Mouse (Mus musculus) kidney, embryonic 15.5 days (tissue): ENCODE data around the gene Tmem63b. TPM values are rescaled to one million over a fixed set of nuclear protein-coding genes. Genes with fewer than 3 reads are reported as not detected.
A peak's percentile ranks its signal among the peaks of the same experiment; 100 is the strongest.

Experiments used
- ATAC-seq: fragments of 200-750 bp; cut with Nextera tagmentation; replicated peaks from 2 replicates; pipeline ENCODE4 v1.8.0; 2017; ENCODE audit warnings: moderate TSS enrichment; ENCODE audit not compliant: low FRiP score
- H3K27ac ChIP-seq: fragments of 300-500 bp; sonication (generic); 2 replicates; pipeline ENCODE4 v1.5.1; 2015; ENCODE audit warnings: mild to moderate bottlenecking, inconsistent platforms
- H3K27me3 ChIP-seq: fragments of 300-500 bp; sonication (generic); 2 replicates; pipeline ENCODE4 v1.6.1; 2015; ENCODE audit warnings: inconsistent platforms
- H3K36me3 ChIP-seq: fragments of 300-500 bp; sonication (generic); 2 replicates; pipeline ENCODE4 v1.6.1; 2015; ENCODE audit warnings: inconsistent platforms
- H3K4me1 ChIP-seq: fragments of 300-500 bp; sonication (generic); 2 replicates; pipeline ENCODE4 v1.6.1; 2015; ENCODE audit warnings: inconsistent platforms
- H3K4me2 ChIP-seq: fragments of 300-500 bp; sonication (generic); 2 replicates; pipeline ENCODE4 v1.6.1; 2015; ENCODE audit warnings: moderate library complexity, mild to moderate bottlenecking, inconsistent platforms
- H3K4me3 ChIP-seq: fragments of 300-500 bp; sonication (generic); replicated peaks from 2 replicates; pipeline ENCODE4 v1.5.1; 2015; ENCODE audit warnings: mild to moderate bottlenecking, inconsistent platforms
- H3K9ac ChIP-seq: fragments of 300-500 bp; sonication (generic); 2 replicates; pipeline ENCODE4 v1.6.1; 2015; ENCODE audit warnings: mild to moderate bottlenecking, inconsistent platforms
- H3K9me3 ChIP-seq: fragments of 300-500 bp; sonication (generic); replicated peaks from 2 replicates; pipeline ENCODE4 v1.6.1; 2016; ENCODE audit warnings: inconsistent platforms
- WGBS: fragments of 180-500 bp; shearing (Covaris S2); methylation state at CpG from one replicate; pipeline ENCODE4 v1.1.7; 2015; ENCODE audit warnings: mixed read lengths; 5-methylcytosine and 5-hydroxymethylcytosine counted together
- polyA plus RNA-seq: library from polyadenylated mRNA; unstranded; fragments of >200 nt; fragmentation: Nextera tagmentation; extraction: Ambion mirVana; gene quantifications from 2 replicates; pipeline ENCODE4 v1.2.1, GENCODE M21; 2015

Tmem63b gene
- polyA plus RNA-seq, 1 experiment from 2014 or later: 39.4 TPM

DNA sequence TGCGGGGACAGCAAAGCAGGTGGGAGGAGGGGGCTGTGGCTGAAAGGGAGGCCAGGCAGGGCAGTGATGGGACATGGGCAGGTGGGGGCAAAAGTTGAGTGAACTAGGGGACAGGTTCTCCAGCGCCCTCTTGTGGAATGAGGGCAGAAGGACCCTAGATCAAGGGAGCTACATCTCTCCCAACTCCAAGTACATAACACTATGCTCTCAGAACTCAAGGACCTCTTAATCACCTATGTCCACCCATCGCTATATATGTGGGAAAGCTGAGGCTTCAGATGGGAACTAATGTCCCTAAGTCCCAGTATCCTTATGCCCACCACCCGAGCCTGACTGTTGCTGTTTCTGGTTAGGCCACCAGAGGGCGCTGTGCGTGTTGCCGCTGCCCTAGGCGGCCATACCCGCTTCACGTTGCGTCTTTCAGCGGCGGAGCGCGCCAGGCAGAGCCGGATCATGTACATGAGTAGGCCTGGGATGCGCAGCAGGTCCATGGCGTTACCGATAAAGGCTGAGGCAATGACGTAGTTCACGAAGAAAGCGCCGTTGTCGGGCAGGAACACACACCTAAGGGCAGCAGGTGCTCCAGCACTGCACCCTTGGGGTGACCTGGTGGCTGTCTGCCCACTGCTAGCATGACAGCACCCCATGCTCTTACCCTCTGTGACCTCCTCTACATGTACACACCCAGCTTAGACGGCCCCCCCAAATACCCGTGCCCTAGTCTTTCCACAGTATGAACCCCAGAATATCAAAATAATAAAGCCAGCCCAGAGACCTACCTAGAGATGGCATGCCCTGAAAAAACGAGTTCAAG, 23.4 kb downstream of the Tmem63b start:
- peaks cover 61% of the 10 kb centered on the region for H3K36me3 ChIP-seq
- peak overlapping the region; percentile 44 for H3K4me2 ChIP-seq
- H3K4me3 ChIP-seq: no peak overlapping the region; the same call in 1 of the 2 replicates
- no peaks in the 10 kb centered on the region for H3K9me3 ChIP-seq
- 33% methylated on average over 27 of the region's 27 CpGs for WGBS
- H3K9ac ChIP-seq: no peak overlapping the region
- H3K27me3 ChIP-seq: no peaks in the 10 kb centered on the region
- ATAC-seq: peak; percentile 43; the same call in 1 of the 2 replicates
- H3K27ac ChIP-seq: no peak overlapping the region
- peaks cover 25% of the 10 kb centered on the region for H3K4me1 ChIP-seq

GRCm38 (mm10) chr17:45659225-45659624, 27.5 kb downstream of the Tmem63b start, which contains the start of gene Capn11:
Capn11 (minus strand) TSS chr17:45659325.
- peaks cover 23% of the 10 kb centered on the region for H3K36me3 ChIP-seq
- ATAC-seq: no peak
- no peaks in the 10 kb centered on the region for H3K27me3 ChIP-seq
- no peaks in the 10 kb centered on the region for H3K9me3 ChIP-seq
- H3K4me2 ChIP-seq: no peak within 1 kb of the TSS
- 0 out of 2 replicates have a peak within 1 kb of the TSS, but pooled peaks have one; percentile 22 for H3K27ac ChIP-seq
- no peak within 1 kb of the TSS for H3K4me3 ChIP-seq
- 81% methylated on average over 4 of the region's 4 CpGs for WGBS
- peaks cover 25% of the 10 kb centered on the region for H3K4me1 ChIP-seq
- H3K9ac ChIP-seq: no peak within 1 kb of the TSS

DNA sequence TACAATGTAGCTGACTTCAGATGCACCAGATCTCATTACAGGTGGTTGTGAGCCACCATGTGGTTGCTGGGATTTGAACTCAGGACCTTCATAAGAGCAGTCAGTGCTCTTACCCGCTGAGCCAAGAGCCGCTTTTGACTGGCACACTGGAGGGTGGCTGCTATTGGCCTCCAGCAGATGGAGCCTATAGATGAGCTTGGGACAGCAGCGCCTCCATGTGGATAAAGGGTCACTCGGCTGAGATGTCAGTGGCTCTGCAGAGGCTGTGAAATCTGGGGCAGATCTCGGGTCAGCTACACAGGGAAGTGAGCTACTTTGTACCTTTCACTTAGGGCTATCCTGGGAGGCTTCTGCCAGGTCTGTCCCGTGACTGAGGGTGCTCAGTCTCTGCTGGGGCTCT, 30.9 kb downstream of the Tmem63b start:
- 31% methylated on average over 6 of the region's 6 CpGs for WGBS
- H3K4me1 ChIP-seq: peaks cover 17% of the 10 kb centered on the region
- 0 out of 2 replicates have a peak, but pooled peaks cover 3% of the 10 kb centered on the region for H3K36me3 ChIP-seq
- H3K27ac ChIP-seq: no peak overlapping the region
- ATAC-seq: no peak
- no peaks in the 10 kb centered on the region for H3K9me3 ChIP-seq
- H3K9ac ChIP-seq: no peak overlapping the region
- no peaks in the 10 kb centered on the region for H3K27me3 ChIP-seq
- H3K4me3 ChIP-seq: no peak overlapping the region
- no peak overlapping the region for H3K4me2 ChIP-seq

- no peaks in the 10 kb centered on the region for H3K36me3 ChIP-seq
- H3K4me1 ChIP-seq: no peaks in the 10 kb centered on the region
- no peaks in the 10 kb centered on the region for H3K27me3 ChIP-seq
- H3K4me3 ChIP-seq: no peak overlapping the region
- no peak for ATAC-seq
- H3K4me2 ChIP-seq: no peak overlapping the region
- H3K27ac ChIP-seq: no peak overlapping the region
- WGBS: 65% methylated on average over 7 of the region's 7 CpGs
- no peaks in the 10 kb centered on the region for H3K9me3 ChIP-seq
- no peak overlapping the region for H3K9ac ChIP-seq
These were observed 33.5 kb downstream of the Tmem63b start for GRCm38 (mm10) chr17:45653233-45653632.

GRCm38 (mm10) chr17:45644185-45644584, 42.5 kb downstream of the Tmem63b start:
- Histone ChIP-seq H3K9me3 (no peaks in the 10 kb centered on the region), H3K27ac (no peak overlapping the region), H3K4me1 (0 out of 2 replicates have a peak, but pooled peaks cover 5% of the 10 kb centered on the region), H3K9ac (no peak overlapping the region), H3K4me2 (no peak overlapping the region), H3K4me3 (no peak overlapping the region), H3K36me3 (no peaks in the 10 kb centered on the region), H3K27me3 (no peaks in the 10 kb centered on the region)
- WGBS: 94% methylated on average over 4 of the region's 4 CpGs
- no peak for ATAC-seq

DNA sequence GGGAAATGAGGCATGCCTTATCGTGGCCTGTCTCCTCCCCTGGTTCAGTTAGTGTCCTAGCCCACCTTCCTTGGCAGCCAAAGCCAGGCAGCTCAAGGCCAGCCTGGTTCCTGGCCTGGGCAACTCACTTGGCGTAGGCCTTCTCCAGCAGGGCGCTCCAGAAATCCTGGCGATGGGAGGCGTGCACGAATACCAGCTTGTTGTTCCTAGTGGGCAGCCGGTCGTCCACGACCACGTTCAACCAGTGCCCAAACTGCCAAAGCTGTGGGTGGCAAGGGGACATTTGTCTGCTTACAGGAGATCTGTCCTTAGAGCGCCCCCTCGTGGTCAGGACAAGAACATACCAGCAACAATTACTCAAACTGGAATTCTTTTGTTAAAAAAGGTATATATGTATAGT, 44.0 kb downstream of the Tmem63b start:
- no peaks in the 10 kb centered on the region for H3K27me3 ChIP-seq
- 23% methylated on average over 12 of the region's 12 CpGs for WGBS
- ATAC-seq: no peak
- H3K4me2 ChIP-seq: no peak overlapping the region
- H3K27ac ChIP-seq: no peak overlapping the region
- no peaks in the 10 kb centered on the region for H3K9me3 ChIP-seq
- 0 out of 2 replicates have a peak, but pooled peaks cover 5% of the 10 kb centered on the region for H3K4me1 ChIP-seq
- no peak overlapping the region for H3K9ac ChIP-seq
- no peak overlapping the region for H3K4me3 ChIP-seq
- no peaks in the 10 kb centered on the region for H3K36me3 ChIP-seq

DNA sequence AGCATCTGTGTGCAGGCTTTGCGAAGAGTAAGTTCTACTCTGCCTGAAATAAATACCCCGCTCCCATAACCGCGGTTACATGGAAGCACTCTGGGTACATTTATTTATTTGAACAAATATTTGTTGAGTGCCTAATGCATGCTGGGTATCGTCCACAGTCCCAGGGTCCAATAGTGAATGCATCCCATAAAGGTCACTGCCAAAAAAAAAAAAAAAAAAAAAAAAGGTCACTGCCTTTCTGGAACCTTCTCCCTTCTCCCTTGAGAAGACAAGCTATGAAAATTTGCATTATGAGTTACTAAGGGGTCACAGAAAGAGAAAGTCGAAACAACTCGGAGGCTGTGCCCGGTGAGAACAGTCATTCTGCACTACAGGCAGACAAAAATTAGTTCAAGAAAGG, 44.7 kb downstream of the Tmem63b start:
- Histone ChIP-seq H3K4me1 (0 out of 2 replicates have a peak, but pooled peaks cover 5% of the 10 kb centered on the region), H3K4me3 (no peak overlapping the region), H3K27me3 (no peaks in the 10 kb centered on the region), H3K9ac (no peak overlapping the region), H3K36me3 (no peaks in the 10 kb centered on the region), H3K27ac (no peak overlapping the region), H3K9me3 (no peaks in the 10 kb centered on the region), H3K4me2 (no peak overlapping the region)
- 89% methylated on average over 8 of the region's 8 CpGs for WGBS
- no peak for ATAC-seq

- H3K9me3 ChIP-seq: no peaks in the 10 kb centered on the region
- H3K36me3 ChIP-seq: no peaks in the 10 kb centered on the region
- H3K4me2 ChIP-seq: no peak overlapping the region
- H3K4me1 ChIP-seq: 0 out of 2 replicates have a peak, but pooled peaks cover 5% of the 10 kb centered on the region
- no peak overlapping the region for H3K27ac ChIP-seq
- no peak for ATAC-seq
- H3K9ac ChIP-seq: no peak overlapping the region
- no peak overlapping the region for H3K4me3 ChIP-seq
- 80% methylated on average over 16 of the region's 16 CpGs for WGBS
- no peaks in the 10 kb centered on the region for H3K27me3 ChIP-seq
These were observed 48.0 kb downstream of the Tmem63b start for GRCm38 (mm10) chr17:45638596-45639295.

GRCm38 (mm10) chr17:45634033-45634432, 52.7 kb downstream of the Tmem63b start:
- H3K4me3 ChIP-seq: no peak overlapping the region
- H3K27ac ChIP-seq: no peak overlapping the region
- H3K36me3 ChIP-seq: no peaks in the 10 kb centered on the region
- 80% methylated on average over 5 of the region's 5 CpGs for WGBS
- peaks cover 20% of the 10 kb centered on the region for H3K4me1 ChIP-seq
- H3K27me3 ChIP-seq: no peaks in the 10 kb centered on the region
- H3K9me3 ChIP-seq: no peaks in the 10 kb centered on the region
- H3K9ac ChIP-seq: no peak overlapping the region
- no peak for ATAC-seq
- no peak overlapping the region for H3K4me2 ChIP-seq

GRCm38 (mm10) chr17:45631940-45632339, 54.8 kb downstream of the Tmem63b start:
- H3K4me1 ChIP-seq: peaks cover 26% of the 10 kb centered on the region
- no peak overlapping the region for H3K27ac ChIP-seq
- H3K9me3 ChIP-seq: no peaks in the 10 kb centered on the region
- H3K4me2 ChIP-seq: no peak overlapping the region
- H3K4me3 ChIP-seq: no peak overlapping the region
- ATAC-seq: no peak
- no peaks in the 10 kb centered on the region for H3K36me3 ChIP-seq
- no peak overlapping the region for H3K9ac ChIP-seq
- WGBS: 72% methylated on average over 6 of the region's 6 CpGs
- H3K27me3 ChIP-seq: no peaks in the 10 kb centered on the region

- H3K27ac ChIP-seq: no peak overlapping the region
- no peak overlapping the region for H3K4me3 ChIP-seq
- H3K36me3 ChIP-seq: no peaks in the 10 kb centered on the region
- 57% methylated on average over 3 of the region's 3 CpGs for WGBS
- H3K9ac ChIP-seq: no peak overlapping the region
- H3K27me3 ChIP-seq: no peaks in the 10 kb centered on the region
- peaks cover 31% of the 10 kb centered on the region for H3K4me1 ChIP-seq
- ATAC-seq: no peak; the same call in 1 of the 2 replicates
- H3K4me2 ChIP-seq: peak overlapping the region; percentile 86
- no peaks in the 10 kb centered on the region for H3K9me3 ChIP-seq
These were observed 55.7 kb downstream of the Tmem63b start for GRCm38 (mm10) chr17:45630992-45631391.
